Mouse (Mus musculus) embryo, embryonic 11.5 days (tissue): ENCODE measurements around the gene Hps5.
"Not testable (repeated sequence)": the region's sequence is repeated elsewhere in the genome, so short reads cannot be mapped to it uniquely, and the experiment has no call there.

Experiments used
- DNase-seq: peaks from one replicate; pipeline ENCODE4 v3.0.0-alpha.2; 2012; ENCODE audit warnings: low read depth, low spot score

Hps5 gene

GRCm38 (mm10) chr7:46795287-46796205 lies at the start of gene Hps5, which contains the start of gene Gtf2h1:
Gene Hps5 (minus strand): TSS chr7:46796064.
Gene Gtf2h1 (plus strand): TSS chr7:46796103.
- DNase-seq = peak; percentile 96

DNA sequence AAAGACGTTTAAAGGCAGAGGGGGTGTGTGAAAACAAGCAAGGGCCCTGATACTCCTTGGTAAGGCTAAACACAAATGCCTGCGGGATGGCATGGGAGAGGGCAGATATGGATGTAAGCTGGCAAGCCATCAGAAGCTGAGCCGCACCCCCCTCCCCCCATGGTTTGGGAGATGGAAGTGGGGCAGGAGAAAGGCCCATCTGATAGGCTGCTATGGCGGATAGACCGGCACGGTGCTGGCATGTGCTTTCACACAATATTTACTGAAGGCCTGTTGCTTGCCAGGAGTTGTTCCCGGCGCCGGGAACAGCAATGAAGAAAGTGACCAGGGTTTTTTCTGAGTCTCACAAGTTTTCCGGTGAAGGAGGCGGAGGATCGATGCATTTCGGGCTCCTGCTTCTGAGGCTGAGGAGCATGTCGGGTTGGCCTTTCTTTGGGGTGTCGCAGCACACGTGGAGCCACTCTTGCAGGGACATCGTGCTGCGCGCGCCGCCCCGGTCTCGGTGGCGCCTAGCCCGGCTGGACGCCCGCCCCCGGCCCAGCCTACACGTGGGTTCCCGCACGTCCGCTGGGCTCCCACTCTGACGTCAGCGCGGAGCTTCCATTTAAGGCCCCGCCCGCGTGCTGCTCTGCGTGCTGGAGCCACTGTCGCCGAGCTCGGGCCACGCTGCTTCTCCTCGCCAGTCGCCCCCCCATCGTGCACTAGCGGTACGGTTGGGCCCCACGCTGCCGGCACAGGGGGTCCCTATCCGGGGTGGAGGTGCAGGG lies 49.5 kb upstream of the Hps5 start:
- peak; percentile 91 for DNase-seq

DNA sequence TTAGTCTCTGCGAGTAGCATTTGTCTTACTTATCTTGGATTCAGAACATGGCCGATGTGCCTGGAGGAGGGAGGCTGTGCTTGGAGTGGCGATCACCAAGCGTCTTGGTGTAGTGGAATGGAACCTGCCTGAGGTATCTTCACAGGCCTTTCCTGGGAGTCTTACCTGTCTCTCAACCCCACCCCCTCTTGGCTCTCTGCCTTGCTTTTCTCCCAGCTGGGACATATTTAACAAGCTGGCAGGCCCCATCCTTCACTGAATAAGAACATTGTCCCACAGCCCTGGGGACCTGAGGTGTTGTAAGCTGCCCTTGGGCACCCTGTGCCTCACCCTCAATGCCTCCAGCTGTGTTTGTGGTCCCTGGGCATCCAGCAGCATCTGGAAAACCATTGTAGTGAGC lies 47.7 kb upstream of the Hps5 start:
- DNase-seq = no peak

DNA sequence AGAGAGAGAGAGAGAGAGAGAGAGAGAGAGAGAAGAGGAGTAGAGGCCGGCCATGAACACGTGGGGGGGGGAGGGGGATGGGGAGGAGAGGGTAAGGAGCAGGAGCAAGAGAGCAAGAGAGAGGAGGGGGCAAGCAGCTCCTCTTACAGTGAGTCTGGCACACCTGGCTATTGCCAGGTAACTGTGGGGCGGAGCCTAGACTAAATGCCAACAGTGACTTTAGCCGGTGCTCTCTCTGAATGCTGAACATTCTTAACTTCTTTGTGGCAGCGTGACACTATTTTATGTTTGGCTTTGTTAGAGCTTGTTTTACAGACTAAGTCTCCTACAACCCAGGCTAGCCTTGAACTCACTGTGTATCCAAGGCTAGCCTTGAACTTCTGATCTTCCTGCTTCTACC lies 46.4 kb upstream of the Hps5 start:
- no peak for DNase-seq

GRCm38 (mm10) chr7:46840787-46841525 lies 45.1 kb upstream of the Hps5 start, which contains the start of gene Ldha:
Gene Ldha (plus strand): TSS chr7:46841475.
- DNase-seq = no peak

DNA sequence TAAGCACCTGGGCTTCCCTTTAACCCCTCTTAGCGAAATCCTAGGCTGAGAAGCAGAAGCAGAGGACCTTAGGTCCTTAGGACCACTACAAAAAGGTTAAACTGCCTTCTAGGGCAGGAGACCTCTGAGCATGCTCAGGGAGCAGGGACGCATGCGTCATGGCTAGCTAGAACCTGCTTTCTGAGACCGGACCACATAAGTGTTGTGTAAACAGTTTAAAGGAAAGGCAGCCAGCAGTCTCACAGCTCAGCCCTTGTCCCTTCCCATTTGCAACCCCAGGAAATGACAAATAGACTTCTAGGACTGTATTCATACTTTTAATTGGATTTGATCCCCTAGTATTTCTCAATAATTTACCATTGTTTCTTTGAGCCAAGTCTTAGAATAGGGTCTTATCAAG lies 44.5 kb upstream of the Hps5 start:
- DNase-seq = no peak

DNA sequence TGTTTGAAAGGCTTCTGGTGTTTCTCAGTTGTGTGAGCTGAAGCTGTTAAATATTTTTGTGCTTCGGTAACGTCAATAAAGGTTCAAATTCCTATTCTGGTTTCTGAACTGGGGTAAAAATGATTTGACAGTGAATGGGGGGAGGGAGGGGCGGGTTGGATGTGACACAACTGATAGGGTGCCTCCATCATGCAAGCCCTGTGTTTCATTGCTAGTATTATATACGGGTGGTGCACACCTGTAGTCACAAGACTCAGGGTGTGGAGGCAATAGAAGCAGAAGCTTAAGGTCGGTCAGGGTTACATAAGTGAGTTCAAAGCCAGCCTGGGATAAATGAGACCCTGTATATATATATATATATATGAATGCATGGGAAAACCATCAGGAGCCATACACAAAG lies 44.0 kb upstream of the Hps5 start:
- no peak for DNase-seq

GRCm38 (mm10) chr7:46839446-46839845 lies 43.6 kb upstream of the Hps5 start:
- no peak for DNase-seq

GRCm38 (mm10) chr7:46838891-46839302 lies 43.0 kb upstream of the Hps5 start:
- no peak for DNase-seq

DNA sequence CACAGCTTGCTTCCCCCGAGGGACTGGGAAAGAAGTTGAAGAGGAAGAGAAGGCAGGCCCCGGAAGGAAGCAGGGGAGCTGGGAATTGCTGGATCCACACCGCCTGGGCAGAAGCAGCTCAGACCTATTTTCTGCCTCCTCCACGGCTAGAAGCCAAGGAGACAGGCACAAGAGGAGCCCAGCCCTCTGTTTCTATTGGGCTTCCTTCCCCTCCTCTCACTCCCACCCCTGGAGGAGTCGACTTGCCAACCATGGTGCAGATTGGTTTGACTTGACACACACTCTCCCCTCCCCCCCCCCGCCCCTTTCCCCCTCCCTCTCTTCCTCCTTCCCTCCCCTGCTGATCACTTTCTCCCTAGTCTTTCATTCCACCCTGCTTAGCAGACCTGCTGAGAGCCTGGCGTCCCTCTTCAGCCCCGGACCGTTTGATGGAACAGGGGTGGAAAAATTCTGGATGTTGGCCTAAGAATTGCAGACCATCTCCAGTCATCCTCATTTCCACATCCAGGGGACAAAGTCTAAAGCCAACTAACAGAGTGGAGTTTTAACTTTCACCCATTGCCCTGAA lies 42.3 kb upstream of the Hps5 start:
- DNase-seq = no peak

DNA sequence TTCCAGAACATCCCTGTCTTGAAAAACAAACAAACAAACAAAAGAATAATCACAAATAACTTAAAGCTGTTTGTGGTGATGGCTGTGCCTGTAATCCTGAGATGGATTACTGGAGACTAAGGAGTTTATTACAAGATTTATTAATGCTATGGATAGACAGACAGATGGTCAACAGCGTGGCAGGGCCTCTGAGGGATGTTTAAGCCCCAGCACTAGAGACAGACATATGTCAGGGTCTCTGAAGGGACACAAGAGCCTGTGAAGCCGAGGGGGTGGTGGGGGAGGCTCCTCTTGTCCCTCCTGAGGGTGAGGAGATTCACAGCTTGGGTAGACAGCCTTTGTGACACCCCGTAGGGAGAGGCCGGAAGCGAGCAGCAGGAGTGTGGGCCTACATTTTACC lies 41.2 kb upstream of the Hps5 start:
- no peak for DNase-seq

DNA sequence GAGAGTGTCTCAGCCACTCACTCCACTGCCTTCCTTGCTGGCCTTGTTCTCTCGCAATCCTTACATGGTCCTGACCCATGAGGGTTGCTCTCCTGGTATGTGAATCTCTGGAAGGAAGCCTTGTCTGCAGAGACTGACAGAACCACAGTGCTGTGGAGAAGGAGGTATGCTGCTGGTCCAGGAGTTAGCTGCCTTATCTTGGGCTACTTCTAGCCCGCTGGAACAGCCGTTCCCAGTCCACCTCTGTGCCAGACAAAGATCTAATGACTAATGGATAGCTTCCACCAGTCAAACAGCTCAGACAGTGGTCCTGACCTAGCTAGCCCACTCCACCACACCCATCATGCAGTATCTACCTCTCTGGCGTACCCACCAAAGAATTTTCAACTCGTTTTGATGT lies 40.5 kb upstream of the Hps5 start:
- no peak for DNase-seq

DNA sequence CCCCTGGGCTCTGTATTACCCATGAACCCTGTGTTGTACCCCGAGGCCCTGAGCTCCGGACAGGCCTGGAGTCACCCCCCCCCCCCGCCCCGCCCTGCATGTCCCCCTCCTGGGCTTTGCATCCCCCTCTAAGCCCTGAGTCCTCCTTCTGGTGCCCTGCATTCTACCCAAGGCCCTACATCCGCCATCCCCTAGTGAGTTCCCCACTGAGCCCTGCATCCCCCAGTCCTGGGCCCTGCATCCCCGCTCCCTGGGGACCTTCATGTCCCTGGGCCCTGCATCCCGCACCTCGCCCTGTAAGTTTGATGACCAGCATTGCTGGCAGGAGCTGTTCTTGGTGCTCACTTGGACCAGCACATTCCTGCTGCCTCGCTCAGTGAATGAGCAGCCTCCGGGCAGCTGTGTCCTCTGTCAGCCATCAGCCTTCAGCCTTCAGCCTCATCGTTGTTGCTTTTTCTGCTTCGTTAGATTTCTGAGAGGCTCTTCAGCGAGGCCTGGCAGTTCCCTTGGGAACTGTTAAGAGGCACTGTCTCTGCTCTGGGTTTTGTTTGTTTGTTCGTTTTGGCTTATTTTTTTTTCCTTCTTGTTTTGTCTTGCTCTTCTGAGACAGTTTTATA lies 39.2 kb upstream of the Hps5 start:
- DNase-seq = no peak

- no peak for DNase-seq
Observed at GRCm38 (mm10) chr7:46833670-46834255, 37.9 kb upstream of the Hps5 start.

DNA sequence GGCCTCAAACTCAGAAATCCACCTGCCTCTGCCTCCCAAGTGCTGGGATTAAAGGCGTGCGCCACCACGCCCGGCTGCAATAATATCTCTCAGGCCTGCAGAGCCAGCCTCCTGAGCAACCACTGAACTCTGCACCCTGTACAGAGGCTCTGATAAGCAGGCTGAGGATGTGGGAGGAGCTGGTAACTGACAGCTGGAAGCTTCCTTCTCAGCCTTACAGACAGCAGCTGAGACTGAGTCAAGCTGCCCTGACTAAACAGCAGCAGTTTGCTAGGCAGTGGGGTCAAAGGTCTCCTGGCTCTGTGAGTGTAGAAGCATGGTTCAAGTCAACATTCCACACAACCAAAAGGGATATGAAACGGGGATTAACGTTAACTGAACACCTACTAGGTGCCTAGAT lies 37.4 kb upstream of the Hps5 start:
- DNase-seq = no peak

DNA sequence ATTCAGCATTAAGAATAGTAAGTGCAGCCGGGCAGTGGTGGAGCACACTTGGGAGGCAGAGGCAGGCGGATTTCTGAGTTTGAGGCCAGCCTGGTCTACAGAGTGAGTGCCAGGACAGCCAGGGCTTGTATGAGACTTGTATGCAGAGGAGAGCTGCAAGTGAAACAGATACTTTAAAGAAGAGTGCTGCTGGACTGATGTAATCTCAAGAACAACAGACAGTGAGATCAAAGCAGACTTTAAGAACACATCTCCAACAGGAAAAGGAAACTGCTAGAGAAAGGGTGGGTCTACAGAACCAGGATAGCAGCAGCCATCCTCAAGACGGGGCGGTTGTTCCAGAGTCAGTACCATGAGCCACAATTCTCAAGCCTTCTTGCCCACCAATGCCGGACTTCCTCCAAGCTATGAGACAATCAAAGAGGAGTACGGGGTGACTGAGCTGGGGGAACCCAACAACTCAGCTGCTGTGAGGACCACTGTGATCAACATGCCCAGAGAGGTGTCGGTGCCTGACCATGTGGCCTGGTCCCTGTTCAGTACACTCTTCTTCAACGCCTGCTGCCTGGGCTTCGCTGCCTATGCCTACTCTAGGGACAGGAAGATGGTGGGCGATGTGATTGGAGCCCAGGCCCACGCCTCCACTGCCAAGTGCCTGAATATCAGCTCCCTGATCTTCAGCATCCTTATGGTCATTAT lies 36.4 kb upstream of the Hps5 start:
- DNase-seq = not testable (repeated sequence)

- DNase-seq = no peak
Observed at GRCm38 (mm10) chr7:46831693-46832092, 35.8 kb upstream of the Hps5 start.

DNA sequence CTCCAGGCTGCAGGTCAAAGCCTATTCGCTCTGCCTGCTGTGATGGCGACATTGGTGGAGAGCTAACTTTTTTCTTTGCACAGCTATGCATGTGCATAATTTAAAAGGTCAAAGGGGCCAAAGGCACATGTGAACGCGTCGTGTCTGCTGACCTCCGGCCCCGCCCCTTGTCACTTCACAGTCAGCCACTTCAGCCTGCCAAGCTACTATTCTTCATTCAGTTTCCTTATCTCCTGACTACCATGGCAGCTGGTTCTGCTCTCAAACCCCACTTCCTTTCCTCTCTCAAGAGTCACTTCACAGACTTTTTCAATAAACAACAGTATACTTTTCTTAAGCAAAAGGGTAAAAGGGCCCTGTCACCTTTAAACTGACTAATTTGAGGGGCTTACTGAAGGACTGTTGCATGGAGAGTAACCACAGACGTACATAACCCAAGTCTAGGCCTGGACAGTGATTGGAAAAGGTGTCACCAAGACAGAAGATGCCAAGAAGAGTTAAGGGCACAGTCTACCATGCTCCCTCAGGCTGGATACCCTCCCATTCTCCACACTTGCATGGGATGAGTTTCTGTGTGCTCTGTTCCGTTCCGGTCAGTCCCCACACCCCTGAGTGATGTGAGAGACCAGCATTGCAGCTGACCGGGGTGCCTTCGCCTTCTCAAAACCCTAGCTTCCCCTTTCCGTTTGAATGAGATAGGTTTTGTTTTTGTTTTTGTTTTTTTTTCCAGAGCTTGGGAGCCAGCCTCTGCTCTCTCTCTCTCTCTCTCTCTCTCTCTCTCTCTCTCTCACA lies 35.1 kb upstream of the Hps5 start:
- DNase-seq = no peak

GRCm38 (mm10) chr7:46829911-46830310 lies 34.0 kb upstream of the Hps5 start:
- DNase-seq = no peak
